Mouse (Mus musculus) duodenum, adult 2 months (tissue): Measurements from ENCODE around the gene Col1a2. TPM values are rescaled to one million over a fixed set of nuclear protein-coding genes. Genes with fewer than 3 reads are reported as not detected.

Experiments used
- polyA plus RNA-seq: library from polyadenylated mRNA; depleted of rRNA; stranded (reverse); fragments of >200 nt; gene quantifications from 2 replicates; pipeline ENCODE4 v1.2.3, GENCODE M21; 2012; ENCODE audit warnings: low replicate concordance; rRNA removed

The Col1a2 gene
- polyA plus RNA-seq: 18.7 and 43.2 TPM in 2 replicates

GRCm38 (mm10) chr6:4504603-4505131 lies at the start of gene Col1a2:
Gene Col1a2 (plus strand): TSS chr6:4504814.

Other genes with a start within 250 kb of the Col1a2 start
- 4.5 and 5.7 TPM in 2 replicates for gene Casd1, start 96.0 kb downstream of the Col1a2 start, polyA plus RNA-seq
- gene Sgce, start 242.4 kb downstream of the Col1a2 start, polyA plus RNA-seq: 2.2 TPM in 2 replicates
- 0.11 and 0.25 TPM in 2 replicates for gene Peg10, start 242.5 kb downstream of the Col1a2 start, polyA plus RNA-seq